Mouse (Mus musculus): Measurements from ENCODE around the gene Fgd3.

Gene Fgd3

GRCm38 (mm10) chr13:49320040-49320439, at the start of gene Fgd3:
Fgd3 (minus strand) TSS chr13:49320311.
- no peak for DNase-seq (ENCODE audit: low read depth, low spot score)

- no peak for DNase-seq (ENCODE audit: low read depth, low spot score)
Observed at GRCm38 (mm10) chr13:49369404-49369803, 49.3 kb upstream of the Fgd3 start.

- DNase-seq (ENCODE audit: low read depth, low spot score), result no peak
Observed at GRCm38 (mm10) chr13:49367657-49368440, 47.7 kb upstream of the Fgd3 start.

GRCm38 (mm10) chr13:49364716-49365115, 44.6 kb upstream of the Fgd3 start:
- no peak for DNase-seq (ENCODE audit: low read depth, low spot score)

GRCm38 (mm10) chr13:49362804-49363203, 42.7 kb upstream of the Fgd3 start:
- DNase-seq (ENCODE audit: low read depth, low spot score), result no peak

GRCm38 (mm10) chr13:49362364-49362763, 42.3 kb upstream of the Fgd3 start:
- DNase-seq (ENCODE audit: low read depth, low spot score), result no peak

GRCm38 (mm10) chr13:49360906-49361406, 40.8 kb upstream of the Fgd3 start:
- DNase-seq (ENCODE audit: low read depth, low spot score), result no peak

- no peak for DNase-seq (ENCODE audit: low read depth, low spot score)
Observed at GRCm38 (mm10) chr13:49358184-49358583, 38.1 kb upstream of the Fgd3 start.

- DNase-seq (ENCODE audit: low read depth, low spot score), result no peak
Observed at GRCm38 (mm10) chr13:49357367-49358026, 37.4 kb upstream of the Fgd3 start.

GRCm38 (mm10) chr13:49356090-49356489, 36.0 kb upstream of the Fgd3 start:
- DNase-seq (ENCODE audit: low read depth, low spot score), result no peak

- no peak for DNase-seq (ENCODE audit: low read depth, low spot score)
Observed at GRCm38 (mm10) chr13:49355461-49356061, 35.5 kb upstream of the Fgd3 start.

GRCm38 (mm10) chr13:49353991-49354507, 33.9 kb upstream of the Fgd3 start:
- no peak for DNase-seq (ENCODE audit: low read depth, low spot score)

GRCm38 (mm10) chr13:49353422-49353821, 33.3 kb upstream of the Fgd3 start:
- DNase-seq (ENCODE audit: low read depth, low spot score), result no peak

- no peak for DNase-seq (ENCODE audit: low read depth, low spot score)
Observed at GRCm38 (mm10) chr13:49352581-49353159, 32.6 kb upstream of the Fgd3 start.

GRCm38 (mm10) chr13:49349836-49350505, 29.9 kb upstream of the Fgd3 start:
- no peak for DNase-seq (ENCODE audit: low read depth, low spot score)

GRCm38 (mm10) chr13:49349335-49349734, 29.2 kb upstream of the Fgd3 start:
- no peak for DNase-seq (ENCODE audit: low read depth, low spot score)

- no peak for DNase-seq (ENCODE audit: low read depth, low spot score)
Observed at GRCm38 (mm10) chr13:49348522-49348921, 28.4 kb upstream of the Fgd3 start.

- DNase-seq (ENCODE audit: low read depth, low spot score), result no peak
Observed at GRCm38 (mm10) chr13:49345476-49345875, 25.4 kb upstream of the Fgd3 start.

GRCm38 (mm10) chr13:49344567-49344966, 24.5 kb upstream of the Fgd3 start:
- no peak for DNase-seq (ENCODE audit: low read depth, low spot score)

- no peak for DNase-seq (ENCODE audit: low read depth, low spot score)
Observed at GRCm38 (mm10) chr13:49342723-49343100, 22.6 kb upstream of the Fgd3 start.

Data from embryo, embryonic 11.5 days (tissue).